Mouse (Mus musculus) stomach, embryonic 15.5 days (tissue): ENCODE data around the gene Olfr1336. TPM values are rescaled to one million over a fixed set of nuclear protein-coding genes. Genes with fewer than 3 reads are reported as not detected.
"Not testable (repeated sequence)": the region's sequence is repeated elsewhere in the genome, so short reads cannot be mapped to it uniquely, and the experiment has no call there.

Experiments used
- ATAC-seq: fragments of 200-750 bp; cut with Nextera tagmentation; 2 replicates; pipeline ENCODE4 v1.8.0; 2017; ENCODE audit warnings: low read depth, moderate number of reproducible peaks, moderate TSS enrichment; ENCODE audit not compliant: insufficient read depth, low FRiP score
- H3K27ac ChIP-seq: fragments of 300-500 bp; sonication (generic); 2 replicates; pipeline ENCODE4 v1.5.1; 2015; ENCODE audit warnings: mild to moderate bottlenecking, inconsistent platforms
- H3K27me3 ChIP-seq: fragments of 300-500 bp; sonication (generic); replicated peaks from 2 replicates; pipeline ENCODE4 v1.6.1; 2015; ENCODE audit warnings: inconsistent platforms
- H3K36me3 ChIP-seq: fragments of 300-500 bp; sonication (generic); 2 replicates; pipeline ENCODE4 v1.6.1; 2015; ENCODE audit warnings: inconsistent platforms
- H3K4me1 ChIP-seq: fragments of 300-500 bp; sonication (generic); 2 replicates; pipeline ENCODE4 v1.6.1; 2015; ENCODE audit warnings: inconsistent platforms
- H3K4me2 ChIP-seq: fragments of 300-500 bp; sonication (generic); 2 replicates; pipeline ENCODE4 v1.6.1; 2015; ENCODE audit warnings: mild to moderate bottlenecking, inconsistent platforms
- H3K4me3 ChIP-seq: fragments of 300-500 bp; sonication (generic); replicated peaks from 2 replicates; pipeline ENCODE4 v1.5.1; 2015; ENCODE audit warnings: inconsistent platforms
- H3K9ac ChIP-seq: fragments of 300-500 bp; sonication (generic); 2 replicates; pipeline ENCODE4 v1.6.1; 2015; ENCODE audit warnings: inconsistent platforms
- H3K9me3 ChIP-seq: fragments of 300-500 bp; sonication (generic); 2 replicates; pipeline ENCODE4 v1.6.1; 2016; ENCODE audit warnings: inconsistent platforms
- WGBS: fragments of 180-500 bp; shearing (Covaris S2); methylation state at CpG from one replicate; pipeline ENCODE4 v1.1.7; 2015; 5-methylcytosine and 5-hydroxymethylcytosine counted together
- polyA plus RNA-seq: library from polyadenylated mRNA; unstranded; fragments of >200 nt; fragmentation: Nextera tagmentation; extraction: Ambion mirVana; gene quantifications from 2 replicates; pipeline ENCODE4 v1.2.1, GENCODE M21; 2015

Gene Olfr1336
- polyA plus RNA-seq, 1 experiment from 2014 or later, result not detected

GRCm38 (mm10) chr7:6477633-6478032 lies 21.7 kb downstream of the Olfr1336 start:
- not testable (repeated sequence) for H3K36me3 ChIP-seq, H3K4me3 ChIP-seq, H3K27me3 ChIP-seq, H3K9me3 ChIP-seq, H3K4me2 ChIP-seq, H3K27ac ChIP-seq, ATAC-seq, H3K9ac ChIP-seq, H3K4me1 ChIP-seq
- 43% methylated on average over 2 of the region's 2 CpGs for WGBS

- ATAC-seq, result no peak
- Histone ChIP-seq H3K4me2 (no peak within 1 kb of the TSS), H3K4me1 (no peaks in the 10 kb centered on the region), H3K27ac (no peak within 1 kb of the TSS), H3K9me3 (no peaks in the 10 kb centered on the region), H3K27me3 (no peaks in the 10 kb centered on the region), H3K4me3 (no peak within 1 kb of the TSS), H3K36me3 (no peaks in the 10 kb centered on the region), H3K9ac (no peak within 1 kb of the TSS)
- 32% methylated on average over 2 of the region's 2 CpGs for WGBS
These were observed 30.9 kb downstream of the Olfr1336 start, which contains the start of gene Olfr5 for GRCm38 (mm10) chr7:6486841-6487240. TSS of gene Olfr5 (minus strand) at chr7:6486941.

GRCm38 (mm10) chr7:6499655-6500054 lies 43.7 kb downstream of the Olfr1336 start, which contains the start of gene Olfr1347:
TSS of gene Olfr1347 (minus strand) at chr7:6499755.
- no peak within 1 kb of the TSS for H3K4me3 ChIP-seq
- WGBS, result 65% methylated on average over 1 of the region's 1 CpGs
- no peaks in the 10 kb centered on the region for H3K27me3 ChIP-seq
- H3K9ac ChIP-seq, result no peak within 1 kb of the TSS
- no peak within 1 kb of the TSS for H3K27ac ChIP-seq
- no peak within 1 kb of the TSS for H3K4me2 ChIP-seq
- no peaks in the 10 kb centered on the region for H3K9me3 ChIP-seq
- H3K36me3 ChIP-seq, result no peaks in the 10 kb centered on the region
- no peak for ATAC-seq
- H3K4me1 ChIP-seq, result no peaks in the 10 kb centered on the region

GRCm38 (mm10) chr7:6508648-6509047 lies 52.7 kb downstream of the Olfr1336 start, which contains the start of gene Olfr1348:
TSS of gene Olfr1348 (minus strand) at chr7:6508748.
- Histone ChIP-seq H3K9ac (no peak within 1 kb of the TSS), H3K9me3 (no peaks in the 10 kb centered on the region), H3K4me2 (no peak within 1 kb of the TSS), H3K4me1 (no peaks in the 10 kb centered on the region), H3K27ac (no peak within 1 kb of the TSS), H3K36me3 (no peaks in the 10 kb centered on the region), H3K27me3 (no peaks in the 10 kb centered on the region), H3K4me3 (no peak within 1 kb of the TSS)
- 90% methylated on average over 1 of the region's 1 CpGs for WGBS
- ATAC-seq, result no peak

Other genes with a start within 250 kb of the Olfr1336 start
- gene Zscan5b, start 233.9 kb upstream of the Olfr1336 start, polyA plus RNA-seq, result not detected in 2 replicates
- gene Epp13, start 203.5 kb upstream of the Olfr1336 start, polyA plus RNA-seq, result not detected in 2 replicates
- gene Zfp667, start 169.6 kb upstream of the Olfr1336 start, polyA plus RNA-seq, result 8.1 and 9.3 TPM in 2 replicates
- 4.5 and 4.8 TPM in 2 replicates for gene Zfp583, start 124.9 kb upstream of the Olfr1336 start, polyA plus RNA-seq
- gene Gm3854, start 112.4 kb upstream of the Olfr1336 start, polyA plus RNA-seq, result 1.6 and 2.7 TPM in 2 replicates
- 1.6 and 1.9 TPM in 2 replicates for gene Zfp78, start 92.9 kb upstream of the Olfr1336 start, polyA plus RNA-seq
- 6.9 and 7.6 TPM in 2 replicates for gene Zfp28, start 72.9 kb upstream of the Olfr1336 start, polyA plus RNA-seq
- gene Smim17, start 57.5 kb upstream of the Olfr1336 start, polyA plus RNA-seq, result 0.23 and 0.26 TPM in 2 replicates
- not detected in 2 replicates for gene Gm20715, start 45.9 kb upstream of the Olfr1336 start, polyA plus RNA-seq
- gene Olfr1344, start 17.5 kb upstream of the Olfr1336 start, polyA plus RNA-seq, result not detected in 2 replicates
- gene Olfr1346, start 10.9 kb downstream of the Olfr1336 start, polyA plus RNA-seq, result not detected in 2 replicates
- not detected in 2 replicates for gene Olfr5, start 30.8 kb downstream of the Olfr1336 start, polyA plus RNA-seq
- not detected in 2 replicates for gene Olfr1347, start 43.6 kb downstream of the Olfr1336 start, polyA plus RNA-seq
- not detected in 2 replicates for gene Olfr1348, start 52.6 kb downstream of the Olfr1336 start, polyA plus RNA-seq
- gene Olfr1349, start 66.8 kb downstream of the Olfr1336 start, polyA plus RNA-seq, result not detected in 2 replicates
- not detected in 2 replicates for gene Olfr1350, start 108.7 kb downstream of the Olfr1336 start, polyA plus RNA-seq
- 5.3 and 6.3 TPM in 2 replicates for gene Zim1, start 240.3 kb downstream of the Olfr1336 start, polyA plus RNA-seq